Mouse (Mus musculus) embryonic facial prominence, embryonic 14.5 days (tissue): ENCODE results near the gene Foxl1. TPM values are rescaled to one million over a fixed set of nuclear protein-coding genes. Genes with fewer than 3 reads are reported as not detected.

Source experiments
- ATAC-seq: fragments of 200-750 bp; cut with Nextera tagmentation; 2 replicates; pipeline ENCODE4 v1.8.0; 2017; ENCODE audit warnings: low read depth, moderate number of reproducible peaks, moderate TSS enrichment
- DNase-seq: peaks from one replicate; pipeline ENCODE4 v3.0.0-alpha.2; 2015; ENCODE audit warnings: low spot score
- H3K27ac ChIP-seq: fragments of 300-500 bp; sonication (generic); replicated peaks from 2 replicates; pipeline ENCODE4 v1.5.1; 2014; ENCODE audit warnings: low read depth, mild to moderate bottlenecking, low read length, moderate library complexity
- H3K27me3 ChIP-seq: fragments of 300-500 bp; sonication (generic); replicated peaks from 2 replicates; pipeline ENCODE4 v1.6.1; 2014; ENCODE audit warnings: low read length; ENCODE audit not compliant: control insufficient read depth, insufficient read depth
- H3K36me3 ChIP-seq: fragments of 300-500 bp; sonication (generic); 2 replicates; pipeline ENCODE4 v1.6.1; 2014; ENCODE audit warnings: low read length, mixed read lengths; ENCODE audit not compliant: control insufficient read depth, insufficient read depth
- H3K4me1 ChIP-seq: fragments of 300-500 bp; sonication (generic); 2 replicates; pipeline ENCODE4 v1.6.1; 2014; ENCODE audit warnings: antibody characterized with exemption, low read length; ENCODE audit not compliant: control insufficient read depth, insufficient read depth
- H3K4me2 ChIP-seq: fragments of 300-500 bp; sonication (generic); 2 replicates; pipeline ENCODE4 v1.6.1; 2014; ENCODE audit warnings: low read depth, mild to moderate bottlenecking, low read length, moderate library complexity, mixed read lengths
- H3K4me3 ChIP-seq: fragments of 300-500 bp; sonication (generic); 2 replicates; pipeline ENCODE4 v1.5.1; 2014; ENCODE audit warnings: low read depth, mild to moderate bottlenecking, low read length
- H3K9ac ChIP-seq: fragments of 300-500 bp; sonication (generic); 2 replicates; pipeline ENCODE4 v1.6.1; 2014; ENCODE audit warnings: low read depth, mild to moderate bottlenecking, low read length, moderate library complexity, mixed read lengths
- H3K9me3 ChIP-seq: fragments of 300-500 bp; sonication (generic); 2 replicates; pipeline ENCODE4 v1.6.1; 2016; ENCODE audit warnings: low read length; ENCODE audit not compliant: control insufficient read depth
- WGBS: fragments of 180-500 bp; shearing (Covaris S2); extraction: QIAGEN DNeasy Blood & Tissue Kit; methylation state at CpG from one replicate; pipeline ENCODE4 v1.1.7; 2014; 5-methylcytosine and 5-hydroxymethylcytosine counted together
- polyA plus RNA-seq: library from polyadenylated mRNA; unstranded; fragments of >200 nt; fragmentation: Nextera tagmentation; extraction: Ambion mirVana; gene quantifications from 2 replicates; pipeline ENCODE4 v1.2.1, GENCODE M21; 2014

Foxl1 gene
- polyA plus RNA-seq, 1 experiment from 2014 or later, result 0.32 TPM

GRCm38 (mm10) chr8:121117186-121117651 is 10.5 kb upstream of the Foxl1 start:
- Histone ChIP-seq H3K4me3 (peak overlapping the region; percentile 59), H3K9ac (peak overlapping the region; percentile 77), H3K27me3 (peaks cover 86% of the 10 kb centered on the region), H3K27ac (peak overlapping the region; percentile 52), H3K36me3 (no peaks in the 10 kb centered on the region), H3K9me3 (no peaks in the 10 kb centered on the region), H3K4me2 (peak overlapping the region; percentile 91), H3K4me1 (peaks cover 5% of the 10 kb centered on the region)
- DNase-seq (no peak), ATAC-seq (no peak)
- 1% methylated on average over 20 of the region's 62 CpGs for WGBS

GRCm38 (mm10) chr8:121117906-121118305 is 9.8 kb upstream of the Foxl1 start:
- H3K9ac ChIP-seq, result peak overlapping the region; percentile 77
- H3K36me3 ChIP-seq, result no peaks in the 10 kb centered on the region
- peak overlapping the region; percentile 59 for H3K4me3 ChIP-seq
- no peaks in the 10 kb centered on the region for H3K9me3 ChIP-seq
- peaks cover 5% of the 10 kb centered on the region for H3K4me1 ChIP-seq
- H3K4me2 ChIP-seq, result peak overlapping the region; percentile 91
- peak overlapping the region; percentile 52; the same call in 1 of the 2 replicates for H3K27ac ChIP-seq
- under 1% methylated on average over 26 of the region's 28 CpGs for WGBS
- DNase-seq (no peak), ATAC-seq (no peak)
- H3K27me3 ChIP-seq, result peaks cover 91% of the 10 kb centered on the region

GRCm38 (mm10) chr8:121118634-121119420 is 8.9 kb upstream of the Foxl1 start:
- DNase-seq, result no peak
- no peak for ATAC-seq
- Histone ChIP-seq H3K36me3 (no peaks in the 10 kb centered on the region), H3K9me3 (no peaks in the 10 kb centered on the region), H3K27me3 (peaks cover 95% of the 10 kb centered on the region), H3K4me3 (peak overlapping the region; percentile 59), H3K4me1 (peaks cover 5% of the 10 kb centered on the region), H3K4me2 (peak overlapping the region; percentile 91), H3K9ac (peak overlapping the region; percentile 77), H3K27ac (no peak overlapping the region)
- 6% methylated on average over 18 of the region's 18 CpGs for WGBS

GRCm38 (mm10) chr8:121119635-121120455 is 7.9 kb upstream of the Foxl1 start:
- no peak for DNase-seq
- H3K36me3 ChIP-seq, result no peaks in the 10 kb centered on the region
- peak overlapping the region; percentile 91 for H3K4me2 ChIP-seq
- H3K27ac ChIP-seq, result no peak overlapping the region
- 20% methylated on average over 12 of the region's 12 CpGs for WGBS
- H3K4me1 ChIP-seq, result peaks cover 5% of the 10 kb centered on the region
- ATAC-seq, result no peak
- peak overlapping the region; percentile 77 for H3K9ac ChIP-seq
- peaks cover 95% of the 10 kb centered on the region for H3K27me3 ChIP-seq
- H3K4me3 ChIP-seq, result peak overlapping the region; percentile 59
- H3K9me3 ChIP-seq, result no peaks in the 10 kb centered on the region

GRCm38 (mm10) chr8:121120456-121121419 is 7.0 kb upstream of the Foxl1 start:
- Histone ChIP-seq H3K36me3 (no peaks in the 10 kb centered on the region), H3K9me3 (no peaks in the 10 kb centered on the region), H3K27ac (no peak overlapping the region), H3K4me1 (peaks cover 9% of the 10 kb centered on the region), H3K9ac (peak overlapping the region; percentile 77), H3K27me3 (peaks cover 95% of the 10 kb centered on the region), H3K4me3 (peak overlapping the region; percentile 59; the same call in 1 of the 2 replicates), H3K4me2 (peak overlapping the region; percentile 91)
- ATAC-seq, result no peak
- WGBS, result 18% methylated on average over 17 of the region's 17 CpGs
- no peak for DNase-seq

- H3K4me3 ChIP-seq, result peak overlapping the region; percentile 59; the same call in 1 of the 2 replicates
- H3K9me3 ChIP-seq, result no peaks in the 10 kb centered on the region
- H3K9ac ChIP-seq, result peak overlapping the region; percentile 15; the same call in 1 of the 2 replicates
- H3K4me1 ChIP-seq, result peaks cover 7% of the 10 kb centered on the region
- 33% methylated on average over 6 of the region's 8 CpGs for WGBS
- H3K36me3 ChIP-seq, result no peaks in the 10 kb centered on the region
- ATAC-seq, result no peak
- H3K4me2 ChIP-seq, result peak overlapping the region; percentile 91; the same call in 1 of the 2 replicates
- no peak for DNase-seq
- H3K27ac ChIP-seq, result no peak overlapping the region
- peaks cover 97% of the 10 kb centered on the region for H3K27me3 ChIP-seq
Measured at GRCm38 (mm10) chr8:121121704-121122103, 6.0 kb upstream of the Foxl1 start.

GRCm38 (mm10) chr8:121122368-121122767 is 5.4 kb upstream of the Foxl1 start:
- WGBS, result 22% methylated on average over 6 of the region's 7 CpGs
- peaks cover 4% of the 10 kb centered on the region; the same call in 1 of the 2 replicates for H3K4me1 ChIP-seq

More at GRCm38 (mm10) chr8:121122368-121122767, 5.4 kb upstream of the Foxl1 start:
- Histone ChIP-seq H3K27ac (no peak overlapping the region), H3K4me2 (peak overlapping the region; percentile 91; the same call in 1 of the 2 replicates), H3K9ac (no peak overlapping the region), H3K9me3 (no peaks in the 10 kb centered on the region), H3K4me3 (no peak overlapping the region), H3K27me3 (peaks cover 97% of the 10 kb centered on the region), H3K36me3 (no peaks in the 10 kb centered on the region)
- no peak for DNase-seq
- ATAC-seq, result no peak
